Mouse (Mus musculus) cerebellum, adult 2 months (tissue): Measurements from ENCODE around the gene Wdr93.

Source experiments
- CTCF ChIP-seq: fragments of 200-500 bp; IDR thresholded peaks from 2 replicates; pipeline ENCODE4 v1.5.1; 2011; ENCODE audit warnings: low read depth, mild to moderate bottlenecking, control low read depth, low read length, moderate library complexity, borderline replicate concordance; ENCODE audit not compliant: insufficient read depth
- POLR2A ChIP-seq: fragments of 200-500 bp; IDR thresholded peaks from 2 replicates; pipeline ENCODE4 v1.6.1; 2011; ENCODE audit warnings: low read length, control low read depth, borderline replicate concordance; ENCODE audit not compliant: insufficient read depth

DNA sequence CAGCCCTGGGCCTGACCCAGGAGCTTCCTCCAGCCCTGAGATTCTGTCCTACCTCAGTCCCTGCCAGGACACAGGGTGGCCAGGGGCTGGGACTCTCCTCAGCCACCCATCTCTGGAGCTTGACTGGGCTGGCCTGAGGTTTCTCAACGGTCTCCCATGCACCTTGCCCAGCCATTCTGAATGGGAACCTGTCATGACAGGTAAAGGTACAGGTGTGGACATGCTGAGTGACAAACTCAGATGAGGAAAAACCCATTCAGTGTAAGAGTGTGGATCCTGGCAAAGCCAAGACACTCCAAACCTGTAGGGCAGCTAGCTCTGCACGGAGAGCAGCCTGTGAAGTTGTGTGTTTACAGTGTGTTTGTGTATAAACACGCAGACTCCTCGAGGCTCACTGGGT is 57.4 kb downstream of the Wdr93 start:
- no peak for TF ChIP-seq CTCF
- TF ChIP-seq POLR2A = no peak
